Mouse (Mus musculus): ENCODE measurements around the gene Piwil4.

DNA sequence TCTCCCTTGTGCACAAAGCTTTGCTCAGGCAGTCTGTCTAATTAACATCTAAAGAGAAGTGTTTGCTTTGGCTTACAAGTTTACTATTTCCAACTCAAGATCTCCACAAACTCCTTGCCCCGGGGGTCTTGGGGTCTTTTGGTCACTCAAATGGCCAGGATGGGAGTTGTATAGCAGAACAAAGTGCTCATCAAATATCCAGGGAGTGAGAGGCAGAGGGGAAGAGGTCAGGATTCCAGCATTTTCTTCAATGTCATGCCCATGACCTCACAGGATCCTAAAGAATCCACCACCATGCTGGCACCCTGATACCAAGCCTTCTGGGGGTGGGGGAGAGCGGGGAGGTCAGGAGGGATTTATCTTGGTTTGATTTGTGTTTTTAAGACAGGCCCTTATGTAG, 59.9 kb downstream of the Piwil4 start:
- TF ChIP-seq GATA1 (IDR thresholded peaks at IDR 0.05; ENCODE audit: low read length) (no peak), TAL1 (IDR thresholded peaks at IDR 0.05; ENCODE audit: low read length) (no peak)

All from erythroblast, embryonic 14.5 days (primary cell).